Mouse (Mus musculus) embryonic fibroblast, embryonic 13.5 days (primary cell): Measurements from ENCODE around the gene Spink4. TPM values are rescaled to one million over a fixed set of nuclear protein-coding genes. Genes with fewer than 3 reads are reported as not detected.
"Not testable (repeated sequence)": the region's sequence is repeated elsewhere in the genome, so short reads cannot be mapped to it uniquely, and the experiment has no call there.

Experiments used
- H3K27ac ChIP-seq: 2 replicates; pipeline ENCODE4 v1.5.1; 2012; ENCODE audit warnings: low read length, control low read depth, inconsistent platforms; ENCODE audit not compliant: insufficient read depth
- H3K4me1 ChIP-seq: 2 replicates; pipeline ENCODE4 v1.6.1; 2011; ENCODE audit warnings: low read length; ENCODE audit not compliant: control insufficient read depth, insufficient read depth
- H3K4me3 ChIP-seq: 2 replicates; pipeline ENCODE4 v1.5.1; 2011; ENCODE audit warnings: mild to moderate bottlenecking, control low read depth, low read length; ENCODE audit not compliant: insufficient read depth
- CTCF ChIP-seq: IDR thresholded peaks from 2 replicates; pipeline ENCODE4 v1.5.1; 2011; ENCODE audit warnings: mild to moderate bottlenecking, control low read depth, low read length, moderate library complexity, borderline replicate concordance; ENCODE audit not compliant: insufficient read depth
- POLR2A ChIP-seq: IDR thresholded peaks from 2 replicates; pipeline ENCODE4 v1.6.1; 2011; ENCODE audit warnings: low read depth, mild to moderate bottlenecking, control low read depth, low read length, moderate library complexity
- polyA plus RNA-seq: library from polyadenylated mRNA; stranded (reverse); fragments of >200 nt; gene quantifications from 2 replicates; pipeline ENCODE4 v1.2.4, GENCODE M21; 2011; ENCODE audit warnings: low read depth; ENCODE audit not compliant: missing spikeins, insufficient read length

The Spink4 gene
- polyA plus RNA-seq, 1 experiment: not detected

- no peak for TF ChIP-seq POLR2A
- TF ChIP-seq CTCF: no peak
- H3K4me3 ChIP-seq: no peak overlapping the region
- no peaks in the 10 kb centered on the region for H3K4me1 ChIP-seq
- H3K27ac ChIP-seq: no peak overlapping the region
Measured at GRCm38 (mm10) chr4:40923087-40923651, 3.3 kb downstream of the Spink4 start.

- no peaks in the 10 kb centered on the region for H3K4me1 ChIP-seq
- H3K4me3 ChIP-seq: no peak overlapping the region
- H3K27ac ChIP-seq: no peak overlapping the region
- no peak for TF ChIP-seq POLR2A
- no peak for TF ChIP-seq CTCF
Measured at GRCm38 (mm10) chr4:40925568-40925967, 5.7 kb downstream of the Spink4 start.

GRCm38 (mm10) chr4:40929046-40929445, 9.2 kb downstream of the Spink4 start:
- no peak overlapping the region for H3K4me3 ChIP-seq
- H3K27ac ChIP-seq: no peak overlapping the region
- H3K4me1 ChIP-seq: no peaks in the 10 kb centered on the region
- TF ChIP-seq POLR2A (no peak), CTCF (no peak)

GRCm38 (mm10) chr4:40933694-40934093, 13.8 kb downstream of the Spink4 start:
- TF ChIP-seq CTCF (no peak), POLR2A (no peak)
- Histone ChIP-seq H3K4me3 (no peak overlapping the region), H3K4me1 (no peaks in the 10 kb centered on the region), H3K27ac (no peak overlapping the region)

GRCm38 (mm10) chr4:40934369-40934768, 14.5 kb downstream of the Spink4 start:
- H3K4me1 ChIP-seq, H3K4me3 ChIP-seq, H3K27ac ChIP-seq: not testable (repeated sequence)

- no peak overlapping the region for H3K27ac ChIP-seq
- no peak for TF ChIP-seq POLR2A
- no peak for TF ChIP-seq CTCF
- no peak overlapping the region for H3K4me3 ChIP-seq
- no peaks in the 10 kb centered on the region for H3K4me1 ChIP-seq
Measured at GRCm38 (mm10) chr4:40936175-40936839, 16.5 kb downstream of the Spink4 start.

GRCm38 (mm10) chr4:40938793-40939192, 18.9 kb downstream of the Spink4 start:
- no peak overlapping the region for H3K4me3 ChIP-seq
- H3K4me1 ChIP-seq: no peaks in the 10 kb centered on the region
- H3K27ac ChIP-seq: no peak overlapping the region
- TF ChIP-seq POLR2A (no peak), CTCF (no peak)

- no peak for TF ChIP-seq POLR2A
- H3K27ac ChIP-seq: no peak overlapping the region
- no peak overlapping the region for H3K4me3 ChIP-seq
- H3K4me1 ChIP-seq: 0 out of 2 replicates have a peak, but pooled peaks cover 4% of the 10 kb centered on the region
Measured at GRCm38 (mm10) chr4:40943651-40944050, 23.8 kb downstream of the Spink4 start.

- Histone ChIP-seq H3K4me3 (peak overlapping the region; percentile 83), H3K27ac (no peak overlapping the region), H3K4me1 (0 out of 2 replicates have a peak, but pooled peaks cover 4% of the 10 kb centered on the region)
- TF ChIP-seq POLR2A: no peak
- no peak for TF ChIP-seq CTCF
Measured at GRCm38 (mm10) chr4:40946516-40947121, 26.8 kb downstream of the Spink4 start.

GRCm38 (mm10) chr4:40947565-40948159, 27.8 kb downstream of the Spink4 start:
- Histone ChIP-seq H3K4me3 (peak overlapping the region; percentile 83), H3K4me1 (0 out of 2 replicates have a peak, but pooled peaks cover 4% of the 10 kb centered on the region), H3K27ac (peak overlapping the region; percentile 41)
- TF ChIP-seq CTCF (no peak), POLR2A (no peak)
